Mouse (Mus musculus): Measurements from ENCODE around the gene Ptpn18. TPM values are rescaled to one million over a fixed set of nuclear protein-coding genes. Genes with fewer than 3 reads are reported as not detected.
"Not testable (repeated sequence)": the region's sequence is repeated elsewhere in the genome, so short reads cannot be mapped to it uniquely, and the experiment has no call there.

Gene Ptpn18
- polyA plus RNA-seq, 1 experiment from 2014 or later: 9.9 TPM

GRCm38 (mm10) chr1:34437366-34437765 is 22.2 kb upstream of the Ptpn18 start:
- not testable (repeated sequence) for H3K9ac ChIP-seq; H3K4me3 ChIP-seq; ATAC-seq (ENCODE audit: insufficient number of reproducible peaks, insufficient read depth, low FRiP score, low TSS enrichment); H3K9me3 ChIP-seq; H3K27me3 ChIP-seq; H3K4me2 ChIP-seq (replicated peaks); H3K36me3 ChIP-seq; H3K27ac ChIP-seq
- WGBS: 93% methylated on average over 8 of the region's 8 CpGs
- H3K4me1 ChIP-seq: peaks cover 11% of the 10 kb centered on the region; the same call in 1 of the 2 replicates

GRCm38 (mm10) chr1:34438381-34439051 is 21.0 kb upstream of the Ptpn18 start:
- no peak overlapping the region for H3K27ac ChIP-seq
- WGBS: 43% methylated on average over 15 of the region's 20 CpGs
- no peaks in the 10 kb centered on the region for H3K27me3 ChIP-seq
- no peak for ATAC-seq (ENCODE audit: insufficient number of reproducible peaks, insufficient read depth, low FRiP score, low TSS enrichment)
- peak overlapping the region; percentile 66 for H3K9ac ChIP-seq
- peaks cover 11% of the 10 kb centered on the region; the same call in 1 of the 2 replicates for H3K4me1 ChIP-seq
- peak overlapping the region; percentile 70 for H3K4me2 ChIP-seq (replicated peaks)
- H3K4me3 ChIP-seq: peak overlapping the region; percentile 68
- H3K36me3 ChIP-seq: peaks cover 17% of the 10 kb centered on the region
- H3K9me3 ChIP-seq: no peaks in the 10 kb centered on the region

DNA sequence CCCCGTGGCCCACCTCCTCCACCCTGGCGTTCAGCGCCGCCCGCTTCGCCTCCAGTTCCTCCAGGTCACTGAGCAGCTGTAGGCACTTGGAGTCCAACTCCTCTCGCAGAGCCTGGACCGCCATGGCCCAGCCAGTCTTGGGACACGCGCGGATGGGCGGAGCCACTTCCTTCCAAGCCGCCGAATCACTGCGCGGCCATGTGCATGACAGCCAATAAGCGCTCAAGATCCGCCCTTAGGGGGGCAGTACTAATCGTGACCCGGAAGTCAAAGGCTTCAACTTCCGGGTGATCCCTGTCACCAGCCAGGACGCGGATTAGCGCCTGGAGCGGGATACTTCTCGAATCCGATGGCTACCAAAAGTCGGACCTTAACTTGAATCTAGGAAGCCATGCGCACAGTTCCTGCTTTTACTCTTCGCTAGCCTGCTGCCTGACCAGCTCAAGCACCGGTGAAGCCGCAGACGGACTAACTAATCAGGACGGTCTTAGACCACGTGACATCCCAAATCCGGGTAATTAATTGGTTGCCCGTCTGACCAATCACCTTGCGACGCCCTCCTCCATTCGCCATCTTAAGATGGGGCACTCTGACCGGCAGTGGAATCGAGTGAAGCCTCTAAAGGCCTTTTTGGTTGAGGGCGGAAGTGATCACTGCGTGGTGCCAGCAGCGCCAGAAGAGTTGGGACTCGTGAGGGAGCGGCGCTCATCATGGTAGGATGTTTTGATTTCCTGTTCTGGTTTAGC is 20.2 kb upstream of the Ptpn18 start, which contains the start of the genes Ccdc115 and Imp4:
TSS of gene Ccdc115 (minus strand) at position 458 of the 746 bp plus-strand sequence.
TSS of gene Imp4 (plus strand) at position 637 of the 746 bp plus-strand sequence.
- under 1% methylated on average over 48 of the region's 48 CpGs for WGBS
- ATAC-seq (ENCODE audit: insufficient number of reproducible peaks, insufficient read depth, low FRiP score, low TSS enrichment): peak; percentile 95
- H3K4me2 ChIP-seq (replicated peaks): peak within 1 kb of the TSS; percentile 70
- no peaks in the 10 kb centered on the region for H3K27me3 ChIP-seq
- peak within 1 kb of the TSS; percentile 68 for H3K4me3 ChIP-seq
- H3K27ac ChIP-seq: peak within 1 kb of the TSS; percentile 32; the same call in 1 of the 2 replicates
- H3K9me3 ChIP-seq: no peaks in the 10 kb centered on the region
- H3K4me1 ChIP-seq: peaks cover 11% of the 10 kb centered on the region; the same call in 1 of the 2 replicates
- H3K9ac ChIP-seq: peak within 1 kb of the TSS; percentile 66
- H3K36me3 ChIP-seq: peaks cover 25% of the 10 kb centered on the region

- H3K4me2 ChIP-seq (replicated peaks): peak overlapping the region; percentile 69
- no peaks in the 10 kb centered on the region for H3K27me3 ChIP-seq
- peak overlapping the region; percentile 32; the same call in 1 of the 2 replicates for H3K27ac ChIP-seq
- peak overlapping the region; percentile 68 for H3K4me3 ChIP-seq
- H3K9ac ChIP-seq: peak overlapping the region; percentile 66
- WGBS: 7% methylated on average over 31 of the region's 31 CpGs
- ATAC-seq (ENCODE audit: insufficient number of reproducible peaks, insufficient read depth, low FRiP score, low TSS enrichment): peak; percentile 20; the same call in 1 of the 2 replicates
- peaks cover 33% of the 10 kb centered on the region for H3K36me3 ChIP-seq
- H3K4me1 ChIP-seq: peaks cover 11% of the 10 kb centered on the region; the same call in 1 of the 2 replicates
- H3K9me3 ChIP-seq: no peaks in the 10 kb centered on the region
Measured at GRCm38 (mm10) chr1:34439961-34440630, 19.5 kb upstream of the Ptpn18 start.

- H3K9me3 ChIP-seq: no peaks in the 10 kb centered on the region
- H3K4me3 ChIP-seq: no peak overlapping the region
- 90% methylated on average over 6 of the region's 6 CpGs for WGBS
- no peak overlapping the region for H3K27ac ChIP-seq
- H3K27me3 ChIP-seq: no peaks in the 10 kb centered on the region
- H3K36me3 ChIP-seq: peaks cover 43% of the 10 kb centered on the region
- no peak overlapping the region for H3K4me2 ChIP-seq (replicated peaks)
- no peak for ATAC-seq (ENCODE audit: insufficient number of reproducible peaks, insufficient read depth, low FRiP score, low TSS enrichment)
- no peak overlapping the region for H3K9ac ChIP-seq
- H3K4me1 ChIP-seq: peaks cover 11% of the 10 kb centered on the region; the same call in 1 of the 2 replicates
Measured at GRCm38 (mm10) chr1:34443124-34443523, 16.4 kb upstream of the Ptpn18 start.

DNA sequence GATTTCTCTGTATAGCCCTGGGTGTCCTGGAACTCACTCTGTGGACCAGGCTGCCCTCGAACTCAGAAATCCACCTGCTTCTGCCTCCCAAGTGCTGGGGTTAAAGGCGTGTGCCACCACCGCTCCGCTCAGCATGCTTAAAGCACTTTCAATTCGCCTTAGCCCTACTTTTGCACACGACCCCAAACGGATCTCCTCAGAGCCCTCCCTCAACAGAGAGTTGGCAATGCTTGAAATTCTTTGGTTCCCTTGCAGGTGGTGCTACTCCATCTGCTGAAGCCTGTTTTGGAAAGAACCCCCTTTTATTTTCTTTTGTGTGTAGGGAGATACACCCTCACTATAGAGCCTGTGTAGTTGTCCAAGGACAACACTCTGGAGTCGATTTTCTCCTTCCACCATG is 1.1 kb upstream of the Ptpn18 start:
- H3K27ac ChIP-seq: no peak overlapping the region
- 34% methylated on average over 8 of the region's 8 CpGs for WGBS
- H3K9ac ChIP-seq: no peak overlapping the region
- peaks cover 8% of the 10 kb centered on the region for H3K4me1 ChIP-seq
- H3K27me3 ChIP-seq: peaks cover 44% of the 10 kb centered on the region
- no peaks in the 10 kb centered on the region for H3K9me3 ChIP-seq
- ATAC-seq (ENCODE audit: insufficient number of reproducible peaks, insufficient read depth, low FRiP score, low TSS enrichment): no peak
- no peaks in the 10 kb centered on the region for H3K36me3 ChIP-seq
- no peak overlapping the region for H3K4me2 ChIP-seq (replicated peaks)
- H3K4me3 ChIP-seq: no peak overlapping the region

- peaks cover 8% of the 10 kb centered on the region for H3K4me1 ChIP-seq
- no peak overlapping the region for H3K27ac ChIP-seq
- peaks cover 44% of the 10 kb centered on the region for H3K27me3 ChIP-seq
- peak overlapping the region; percentile 55 for H3K4me3 ChIP-seq
- no peak for ATAC-seq (ENCODE audit: insufficient number of reproducible peaks, insufficient read depth, low FRiP score, low TSS enrichment)
- H3K9me3 ChIP-seq: no peaks in the 10 kb centered on the region
- 3% methylated on average over 15 of the region's 15 CpGs for WGBS
- peak overlapping the region; percentile 45; the same call in 1 of the 2 replicates for H3K9ac ChIP-seq
- no peaks in the 10 kb centered on the region for H3K36me3 ChIP-seq
- peak overlapping the region; percentile 89 for H3K4me2 ChIP-seq (replicated peaks)
Measured at GRCm38 (mm10) chr1:34460061-34460441, 489 bp downstream of the Ptpn18 start.

DNA sequence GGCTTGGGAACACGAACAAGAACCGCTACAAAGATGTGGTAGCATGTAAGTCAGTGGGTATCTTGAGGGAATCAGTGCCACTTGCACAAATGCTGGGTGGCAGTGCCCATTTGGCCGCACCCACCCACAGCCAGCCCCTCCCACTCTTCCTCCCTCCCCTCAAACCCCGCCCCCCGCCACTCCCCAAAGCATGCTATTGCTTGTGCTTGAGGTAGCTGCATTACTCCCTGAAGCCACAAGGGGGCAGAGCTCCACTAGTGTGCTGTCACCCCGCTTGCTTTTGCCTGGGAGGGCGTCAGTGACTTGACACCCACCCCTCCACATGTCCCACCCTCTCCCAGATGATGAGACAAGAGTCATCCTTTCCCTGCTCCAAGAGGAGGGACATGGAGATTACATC is 3.2 kb downstream of the Ptpn18 start:
- peaks cover 37% of the 10 kb centered on the region for H3K27me3 ChIP-seq
- no peak overlapping the region for H3K4me2 ChIP-seq (replicated peaks)
- H3K9me3 ChIP-seq: no peaks in the 10 kb centered on the region
- ATAC-seq (ENCODE audit: insufficient number of reproducible peaks, insufficient read depth, low FRiP score, low TSS enrichment): no peak
- no peak overlapping the region for H3K9ac ChIP-seq
- no peak overlapping the region for H3K4me3 ChIP-seq
- no peaks in the 10 kb centered on the region for H3K36me3 ChIP-seq
- H3K4me1 ChIP-seq: peaks cover 8% of the 10 kb centered on the region
- H3K27ac ChIP-seq: no peak overlapping the region
- WGBS: 17% methylated on average over 7 of the region's 7 CpGs

- H3K9me3 ChIP-seq: no peaks in the 10 kb centered on the region
- WGBS: 81% methylated on average over 8 of the region's 8 CpGs
- no peak for ATAC-seq (ENCODE audit: insufficient number of reproducible peaks, insufficient read depth, low FRiP score, low TSS enrichment)
Measured at GRCm38 (mm10) chr1:34464310-34464817, 4.8 kb downstream of the Ptpn18 start.

GRCm38 (mm10) chr1:34465445-34465844 is 5.9 kb downstream of the Ptpn18 start:
- Histone ChIP-seq H3K4me2 (replicated peaks) (no peak overlapping the region), H3K4me3 (no peak overlapping the region), H3K4me1 (no peaks in the 10 kb centered on the region), H3K9ac (no peak overlapping the region), H3K36me3 (no peaks in the 10 kb centered on the region), H3K27me3 (peaks cover 11% of the 10 kb centered on the region), H3K9me3 (no peaks in the 10 kb centered on the region), H3K27ac (no peak overlapping the region)
- WGBS: 78% methylated on average over 6 of the region's 6 CpGs
- no peak for ATAC-seq (ENCODE audit: insufficient number of reproducible peaks, insufficient read depth, low FRiP score, low TSS enrichment)

More at GRCm38 (mm10) chr1:34464310-34464817, 4.8 kb downstream of the Ptpn18 start:
- Histone ChIP-seq H3K36me3 (no peaks in the 10 kb centered on the region), H3K27me3 (peaks cover 22% of the 10 kb centered on the region), H3K4me1 (peaks cover 5% of the 10 kb centered on the region), H3K27ac (no peak overlapping the region), H3K4me3 (no peak overlapping the region), H3K9ac (no peak overlapping the region), H3K4me2 (replicated peaks) (no peak overlapping the region)

GRCm38 (mm10) chr1:34468051-34468450 is 8.5 kb downstream of the Ptpn18 start:
- no peak overlapping the region for H3K9ac ChIP-seq
- peaks cover 14% of the 10 kb centered on the region for H3K27me3 ChIP-seq
- no peak overlapping the region for H3K4me3 ChIP-seq
- H3K27ac ChIP-seq: no peak overlapping the region
- no peak overlapping the region for H3K4me2 ChIP-seq (replicated peaks)
- H3K9me3 ChIP-seq: no peaks in the 10 kb centered on the region
- no peak for ATAC-seq (ENCODE audit: insufficient number of reproducible peaks, insufficient read depth, low FRiP score, low TSS enrichment)
- no peaks in the 10 kb centered on the region for H3K36me3 ChIP-seq
- WGBS: 69% methylated on average over 3 of the region's 3 CpGs
- 0 out of 2 replicates have a peak, but pooled peaks cover 2% of the 10 kb centered on the region for H3K4me1 ChIP-seq

All from embryonic facial prominence, embryonic 12.5 days (tissue).